In the genomic region with DNA sequence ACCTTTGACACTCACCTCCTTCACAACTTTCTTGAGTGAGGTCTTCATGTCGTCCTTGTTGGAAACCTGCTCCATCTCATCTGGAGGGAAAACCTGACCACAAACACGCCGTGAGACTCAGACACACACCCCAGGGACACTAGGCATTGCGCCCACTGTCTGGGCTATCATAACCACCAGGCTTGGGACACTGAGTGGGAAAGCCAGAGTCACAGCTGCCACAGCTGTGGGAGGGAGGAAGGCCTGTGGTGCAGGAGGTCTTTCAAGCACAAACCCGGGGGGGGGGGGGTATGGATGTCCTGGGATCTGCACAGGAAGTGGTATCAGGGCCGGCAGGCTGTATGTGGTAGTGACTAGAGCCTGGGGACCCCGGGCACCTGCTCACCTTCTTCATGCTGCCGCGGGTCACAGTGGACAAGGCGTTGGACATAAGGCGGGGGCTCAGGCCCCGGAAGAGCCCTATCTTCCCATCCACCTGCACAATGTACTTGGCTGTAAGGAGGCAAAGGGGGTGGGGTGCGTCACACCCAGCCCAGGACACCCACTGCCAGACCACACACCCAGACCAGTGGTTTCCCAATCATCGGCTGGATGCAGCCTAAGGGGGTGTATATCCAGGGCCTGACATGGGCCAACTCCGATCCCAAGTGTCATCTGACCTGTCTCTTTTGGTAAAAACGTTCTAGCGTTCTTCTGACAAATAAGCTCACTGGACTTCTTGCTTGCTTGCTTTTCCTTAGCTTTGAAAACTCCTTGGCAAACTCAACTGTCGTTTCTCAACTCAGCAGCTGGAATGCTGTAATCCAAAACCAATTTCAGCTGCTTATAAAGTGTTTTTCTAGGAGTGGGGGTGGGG, we compare ENCODE assay signal across 8 mouse cellular contexts. TPM values are rescaled to one million over a fixed set of nuclear protein-coding genes. Genes with fewer than 3 reads are reported as not detected.
DNase-seq lines count a peak whose midpoint lies in the region; ATAC-seq and TF ChIP-seq lines count a peak whose summit lies in the region.

No protein-coding gene starts in this region.

- 0 out of 2 replicates have a peak overlapping the region, but pooled peaks have one; percentile 31 for H3K4me2 ChIP-seq in kidney, postnatal 0 days (ENCODE audit: low read length)
- no peak overlapping the region for H3K4me2 ChIP-seq in embryonic facial prominence, embryonic 13.5 days
- peak overlapping the region; percentile 55 for H3K4me2 ChIP-seq in heart, embryonic 13.5 days

- WGBS in kidney, postnatal 0 days = 65% methylated on average over 18 of the region's 18 CpGs
- WGBS in embryonic facial prominence, embryonic 13.5 days = 70% methylated on average over 18 of the region's 18 CpGs
- WGBS in heart, embryonic 13.5 days = 72% methylated on average over 18 of the region's 18 CpGs

- H3K4me3 ChIP-seq in kidney, postnatal 0 days (replicated peaks; ENCODE audit: low read depth, low read length) = no peak overlapping the region
- H3K4me3 ChIP-seq in embryonic facial prominence, embryonic 13.5 days = no peak overlapping the region
- H3K4me3 ChIP-seq in heart, embryonic 13.5 days = no peak overlapping the region

- H3K27ac ChIP-seq in kidney, postnatal 0 days = peak overlapping the region; percentile 87
- peak overlapping the region; percentile 80 for H3K27ac ChIP-seq in embryonic facial prominence, embryonic 13.5 days
- H3K27ac ChIP-seq in heart, embryonic 13.5 days (replicated peaks) = peak overlapping the region; percentile 92

- H3K4me1 ChIP-seq in kidney, postnatal 0 days (replicated peaks; ENCODE audit: insufficient read depth, low read length) = peaks cover 31% of the 10 kb centered on the region
- H3K4me1 ChIP-seq in embryonic facial prominence, embryonic 13.5 days = peaks cover 39% of the 10 kb centered on the region
- H3K4me1 ChIP-seq in heart, embryonic 13.5 days = peaks cover 60% of the 10 kb centered on the region

- H3K27me3 ChIP-seq in kidney, postnatal 0 days (ENCODE audit: insufficient read depth, low read length) = no peaks in the 10 kb centered on the region
- no peaks in the 10 kb centered on the region for H3K27me3 ChIP-seq in embryonic facial prominence, embryonic 13.5 days
- no peaks in the 10 kb centered on the region for H3K27me3 ChIP-seq in heart, embryonic 13.5 days (replicated peaks)

- ATAC-seq in kidney, postnatal 0 days (replicated peaks; ENCODE audit: low FRiP score, low read depth) = 0 out of 2 replicates have a peak, but pooled peaks have one; percentile 6
- ATAC-seq in embryonic facial prominence, embryonic 13.5 days (ENCODE audit: insufficient number of reproducible peaks, insufficient read depth, low FRiP score, low TSS enrichment, low read depth) = no peak; the same call in 1 of the 2 replicates
- ATAC-seq in heart, embryonic 13.5 days (ENCODE audit: extremely low read depth, insufficient number of reproducible peaks, low FRiP score, low TSS enrichment) = no peak

- H3K9me3 ChIP-seq in kidney, postnatal 0 days (replicated peaks; ENCODE audit: low read length) = no peaks in the 10 kb centered on the region
- H3K9me3 ChIP-seq in embryonic facial prominence, embryonic 13.5 days = no peaks in the 10 kb centered on the region
- no peaks in the 10 kb centered on the region for H3K9me3 ChIP-seq in heart, embryonic 13.5 days

- TF ChIP-seq CTCF in kidney, postnatal 0 days (IDR thresholded peaks at IDR 0.05; ENCODE audit: low read depth) = no peak

- DNase-seq in kidney, postnatal 0 days (ENCODE audit: low spot score) = peak; percentile 42
- DNase-seq in kidney, adult 9 months = no peak
- DNase-seq in lung, postnatal 10 days = peak; percentile 67
- no peak for DNase-seq in c-Kit-positive CD71-positive TER-119-positive erythroid progenitor cells, embryonic 14.5 days (ENCODE audit: low spot score)
- no peak for DNase-seq in adrenal gland, postnatal 36 days
- DNase-seq in testis, postnatal 10 days (ENCODE audit: low spot score) = no peak

- H3K36me3 ChIP-seq in kidney, postnatal 0 days (ENCODE audit: insufficient read depth, low read length) = peaks cover 62% of the 10 kb centered on the region
- peaks cover 83% of the 10 kb centered on the region for H3K36me3 ChIP-seq in embryonic facial prominence, embryonic 13.5 days
- peaks cover 81% of the 10 kb centered on the region for H3K36me3 ChIP-seq in heart, embryonic 13.5 days

- 0 out of 2 replicates have a peak overlapping the region, but pooled peaks have one; percentile 0 for H3K9ac ChIP-seq in kidney, postnatal 0 days (ENCODE audit: low read depth, low read length)
- H3K9ac ChIP-seq in embryonic facial prominence, embryonic 13.5 days = peak overlapping the region; percentile 55; the same call in 1 of the 2 replicates
- peak overlapping the region; percentile 62 for H3K9ac ChIP-seq in heart, embryonic 13.5 days

RNA-seq across cellular contexts. Expression of a gene that starts 7.1 kb away (rescaled TPM):
- polyA plus RNA-seq in kidney, postnatal 0 days (2015; fragmentation: Nextera tagmentation; extraction: Ambion mirVana) = 307 and 309 TPM in 2 replicates
- polyA plus RNA-seq in embryonic facial prominence, embryonic 13.5 days (2015; fragmentation: Nextera tagmentation; extraction: Ambion mirVana) = 284 and 299 TPM in 2 replicates
- 276 and 287 TPM in 2 replicates for polyA plus RNA-seq in heart, embryonic 13.5 days (2015; fragmentation: Nextera tagmentation; extraction: Ambion mirVana)
- total RNA-seq in adrenal gland, postnatal 36 days (2021) = 100 to 1,000 TPM; 249 to 251 TPM

RNA-seq across cellular contexts. Expression of a gene that starts 20.1 kb away (rescaled TPM):
- 12.3 and 12.5 TPM in 2 replicates for polyA plus RNA-seq in kidney, postnatal 0 days (2015; fragmentation: Nextera tagmentation; extraction: Ambion mirVana)
- 11.5 and 12.9 TPM in 2 replicates for polyA plus RNA-seq in embryonic facial prominence, embryonic 13.5 days (2015; fragmentation: Nextera tagmentation; extraction: Ambion mirVana)
- polyA plus RNA-seq in heart, embryonic 13.5 days (2015; fragmentation: Nextera tagmentation; extraction: Ambion mirVana) = 3.4 and 3.8 TPM in 2 replicates
- 1 to 10 TPM; 2.6 to 3.6 TPM for total RNA-seq in adrenal gland, postnatal 36 days (2021)

RNA-seq across cellular contexts. Expression of a gene that starts 23.2 kb away (rescaled TPM):
- 3.1 and 4.1 TPM in 2 replicates for polyA plus RNA-seq in kidney, postnatal 0 days (2015; fragmentation: Nextera tagmentation; extraction: Ambion mirVana)
- 0.23 and 0.27 TPM in 2 replicates for polyA plus RNA-seq in embryonic facial prominence, embryonic 13.5 days (2015; fragmentation: Nextera tagmentation; extraction: Ambion mirVana)
- 1.9 and 2.4 TPM in 2 replicates for polyA plus RNA-seq in heart, embryonic 13.5 days (2015; fragmentation: Nextera tagmentation; extraction: Ambion mirVana)
- 10 to 100 TPM; 29.3 to 50.8 TPM for total RNA-seq in adrenal gland, postnatal 36 days (2021)

Comparison
In these comparisons a context has a peak if more than half of its experiments do, and no peak if none do; other contexts are left out.
1. DNase-seq: peak in kidney, postnatal 0 days (single experiment) and lung, postnatal 10 days (single experiment); none in kidney, adult 9 months (single experiment), c-Kit-positive CD71-positive TER-119-positive erythroid progenitor cells, embryonic 14.5 days (single experiment), adrenal gland, postnatal 36 days (0 of 2) and testis, postnatal 10 days (single experiment).
2. H3K9ac ChIP-seq: peak in every context shown above with its lines; median percentile 62 in heart, embryonic 13.5 days; 55 in embryonic facial prominence, embryonic 13.5 days; 0 in kidney, postnatal 0 days.
3. Peak in every context shown above with its lines, with median percentiles within 50 percentile points of each other: H3K27ac ChIP-seq.